ENCODE assay signal across 18 mouse cellular contexts in genomic region chr10:86444665-86445064, GRCm38 (mm10). TPM values are rescaled to one million over a fixed set of nuclear protein-coding genes. Genes with fewer than 3 reads are reported as not detected.
"Had no signal": no experiment of that assay in that cellular context is flagged by ENCODE, and none has a peak within 500 bp of the region (broad histone marks: within the 10 kb centered on the region; RNA-seq: fewer than 3 reads in every experiment).

No protein-coding gene starts in this region.

- H3K4me1 ChIP-seq: lung, embryonic 15.5 days; megakaryocyte, embryonic 14.5 days; midbrain, embryonic 13.5 days; midbrain, embryonic 15.5 days; neural tube, embryonic 12.5 days; stomach, embryonic 15.5 days had no signal

- H3K4me2 ChIP-seq: lung, embryonic 15.5 days; midbrain, embryonic 11.5 days; midbrain, embryonic 13.5 days; midbrain, embryonic 15.5 days; neural tube, embryonic 12.5 days; stomach, embryonic 15.5 days had no signal

- H3K9me3 ChIP-seq: lung, embryonic 15.5 days; megakaryocyte, embryonic 14.5 days; midbrain, embryonic 13.5 days; midbrain, embryonic 15.5 days; neural tube, embryonic 12.5 days; stomach, embryonic 15.5 days had no signal

- DNase-seq: lung, postnatal 14 days; lung, postnatal 36 days; right cerebral cortex, postnatal 14 days; thymus, adult 2 months; thymus, postnatal 25 days; thymus, postnatal 4 days had no signal

- ATAC-seq: lung, postnatal 0 days; midbrain, embryonic 13.5 days; midbrain, embryonic 15.5 days had no signal

- H3K27me3 ChIP-seq: lung, embryonic 15.5 days; midbrain, embryonic 13.5 days; midbrain, embryonic 15.5 days; neural tube, embryonic 12.5 days; stomach, embryonic 15.5 days had no signal

- H3K9ac ChIP-seq: lung, embryonic 15.5 days; midbrain, embryonic 13.5 days; midbrain, embryonic 15.5 days; neural tube, embryonic 12.5 days; stomach, embryonic 15.5 days had no signal

- H3K4me3 ChIP-seq: lung, embryonic 15.5 days; megakaryocyte, embryonic 14.5 days; midbrain, embryonic 13.5 days; midbrain, embryonic 15.5 days; neural tube, embryonic 12.5 days; stomach, embryonic 15.5 days had no signal

- H3K36me3 ChIP-seq: lung, embryonic 15.5 days; midbrain, embryonic 13.5 days; midbrain, embryonic 15.5 days; neural tube, embryonic 12.5 days; stomach, embryonic 15.5 days had no signal

- H3K27ac ChIP-seq: lung, embryonic 15.5 days; macrophage; midbrain, embryonic 13.5 days; midbrain, embryonic 15.5 days; neural tube, embryonic 12.5 days; stomach, embryonic 15.5 days; stomach, postnatal 0 days had no signal

RNA-seq across cellular contexts. Expression of gene Syn3, which starts 54.0 kb away (rescaled TPM):
- total RNA-seq: monocyte, adult 5-6 weeks; neutrophil, adult 5-6 weeks had no signal
